Mouse (Mus musculus): ENCODE data around the gene Sh2d3c.
A peak's percentile ranks its signal among the peaks of the same experiment; 100 is the strongest.

Sh2d3c gene

DNA sequence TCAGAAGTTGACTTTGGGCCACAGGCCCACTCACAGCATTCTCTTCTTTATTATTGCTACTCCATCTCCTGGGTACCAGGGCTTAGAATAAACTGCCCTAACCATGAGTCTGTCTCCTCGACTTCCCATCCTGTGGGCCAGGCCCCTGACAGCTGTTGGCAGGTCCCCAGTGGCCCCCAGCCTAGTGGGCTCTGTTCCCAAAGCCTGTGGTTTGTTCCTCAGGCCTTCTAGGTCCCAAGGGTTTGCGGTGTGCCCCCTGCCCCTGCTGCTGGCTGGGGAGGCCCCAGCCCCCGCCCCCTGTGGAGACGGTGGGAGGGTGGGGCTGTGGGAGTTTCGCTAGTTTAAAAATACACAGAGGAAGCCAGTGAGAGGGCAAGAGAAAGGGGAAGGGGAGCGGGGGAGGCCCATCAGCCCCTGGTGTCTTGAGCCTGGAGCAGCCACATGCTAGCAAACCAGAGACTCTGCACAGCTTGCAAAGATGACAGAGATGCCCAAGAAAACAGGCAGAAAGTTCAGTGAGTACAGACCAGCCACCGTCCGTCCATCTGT, at the start of gene Sh2d3c:
Gene Sh2d3c (plus strand): TSS at position 375 of the 549 bp plus-strand sequence.
- DNase-seq = peak; percentile 74 to 79

DNA sequence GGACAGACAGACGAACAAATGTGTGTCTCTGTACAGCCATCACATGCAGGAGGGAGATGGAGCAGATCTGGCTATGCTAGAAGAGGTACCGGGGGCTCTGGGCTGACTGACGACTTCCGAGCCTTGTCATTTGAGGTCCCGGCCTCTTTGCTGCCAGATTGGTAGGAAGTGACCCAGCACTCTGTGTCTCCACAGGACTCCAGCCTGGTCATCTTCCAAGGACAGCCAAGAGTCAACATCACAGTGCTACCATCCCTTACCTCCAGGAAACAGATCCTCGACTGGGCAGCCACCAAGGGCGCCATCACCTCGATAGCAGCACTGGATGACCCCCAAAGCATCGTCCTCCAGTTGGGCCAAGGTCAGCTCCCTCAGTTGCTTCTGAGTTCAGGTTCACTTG, 49.7 kb upstream of the Sh2d3c start:
- DNase-seq = no peak

DNA sequence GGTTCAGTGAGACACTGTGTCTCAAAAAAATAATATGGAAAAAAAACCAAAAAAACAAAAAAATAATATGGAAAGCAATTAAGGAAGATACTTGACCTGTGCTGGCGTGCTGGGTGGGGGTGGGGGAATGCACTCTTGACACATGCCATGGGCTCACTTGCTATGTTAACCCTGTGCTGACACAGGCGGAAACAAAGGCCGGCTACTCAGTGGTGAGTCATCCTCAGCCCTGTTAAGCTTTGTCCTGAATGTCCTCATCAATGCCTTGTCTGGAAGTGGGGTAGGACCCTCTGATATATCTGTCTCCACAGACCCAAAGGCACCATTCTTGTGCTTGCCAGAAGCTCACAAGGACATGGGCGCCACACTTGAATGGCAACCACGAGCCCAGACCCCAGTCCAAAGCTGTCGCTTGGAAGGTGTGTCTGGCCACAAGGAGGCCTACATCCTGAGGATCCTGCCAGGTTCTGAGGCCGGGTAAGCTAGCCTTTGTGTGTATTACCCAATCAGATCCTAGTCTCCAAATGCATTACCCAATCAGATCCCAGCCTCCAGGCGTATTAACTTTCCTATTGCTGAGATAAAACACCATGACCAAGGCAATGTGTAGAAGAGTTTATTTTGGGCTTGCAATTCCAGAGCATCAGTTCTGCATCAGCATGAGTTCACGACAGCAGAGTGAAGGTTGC, 48.8 kb upstream of the Sh2d3c start:
- no peak for DNase-seq

DNA sequence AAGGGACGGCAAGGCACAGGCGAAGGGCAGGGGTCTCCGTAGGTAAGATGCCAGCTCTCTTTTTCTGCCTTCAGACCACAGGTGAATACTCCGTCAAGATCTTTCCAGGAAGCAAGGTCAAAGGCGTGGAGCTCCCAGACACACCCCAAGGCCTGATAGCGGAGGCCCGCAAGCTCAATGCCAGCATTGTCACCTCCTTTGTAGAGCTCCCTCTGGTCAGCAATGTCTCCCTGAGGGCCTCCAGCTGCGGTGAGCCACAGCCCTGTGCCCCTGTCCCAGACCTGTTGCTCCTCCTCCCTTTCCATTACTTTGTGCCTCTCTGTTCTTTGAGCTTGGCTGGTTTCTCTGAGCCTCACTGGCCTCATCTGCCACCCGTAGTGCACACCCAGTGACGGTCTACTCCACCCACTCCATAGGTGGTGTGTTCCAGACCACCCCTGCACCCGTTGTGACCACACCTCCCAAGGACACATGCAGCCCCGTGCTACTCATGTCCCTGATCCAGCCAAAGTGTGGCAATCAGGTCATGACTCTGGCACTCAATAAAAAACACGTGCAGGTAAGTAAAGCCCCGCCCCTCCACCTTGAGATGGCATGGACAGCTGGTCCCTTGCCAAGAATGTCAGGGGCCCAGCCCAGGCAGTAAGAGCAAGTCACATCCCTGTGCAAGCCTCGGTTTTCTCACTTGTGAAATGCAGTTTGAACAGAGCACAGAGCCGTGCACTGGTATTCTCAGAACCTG, 47.5 kb upstream of the Sh2d3c start:
- DNase-seq = peak in 1 of 2 experiments; percentile 50

DNA sequence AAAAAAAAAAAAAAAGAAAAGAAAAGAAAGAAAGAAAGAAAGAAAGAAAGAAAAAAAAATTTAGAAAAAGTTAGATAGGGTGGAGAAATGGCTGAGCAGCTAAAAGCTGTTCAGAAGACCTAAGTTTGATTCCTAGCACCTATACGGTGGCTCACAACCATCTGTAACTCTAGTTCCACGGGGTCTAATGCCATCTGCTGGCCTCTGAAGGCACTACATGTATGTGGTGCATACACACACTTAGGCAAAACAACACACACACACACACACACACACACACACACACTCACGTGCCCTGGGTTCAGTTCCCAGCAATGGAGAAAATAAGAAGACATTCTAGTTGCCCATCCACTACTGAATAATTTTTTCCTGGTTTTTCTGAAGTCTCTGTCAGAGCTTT, 44.0 kb upstream of the Sh2d3c start:
- no peak for DNase-seq

DNA sequence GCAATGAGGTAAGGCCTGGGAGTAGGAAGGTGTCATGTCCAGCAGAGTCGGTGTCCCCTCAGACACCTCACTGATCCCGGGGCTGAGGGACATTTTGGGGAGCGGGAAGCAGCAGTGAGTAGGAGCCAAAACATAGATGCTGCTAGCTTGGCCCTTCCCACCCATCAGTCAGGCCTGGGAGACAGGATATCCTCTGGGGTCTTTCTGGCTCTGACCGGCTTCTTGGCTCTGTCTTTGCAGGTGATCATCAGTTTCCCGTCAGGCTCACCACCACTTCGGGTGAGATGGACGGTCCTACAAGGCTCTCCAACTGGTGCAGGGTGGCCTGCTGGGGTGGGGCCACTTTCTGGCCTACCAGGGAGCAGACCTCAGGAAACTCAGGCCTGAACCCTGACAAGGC, 43.2 kb upstream of the Sh2d3c start:
- DNase-seq = no peak

DNA sequence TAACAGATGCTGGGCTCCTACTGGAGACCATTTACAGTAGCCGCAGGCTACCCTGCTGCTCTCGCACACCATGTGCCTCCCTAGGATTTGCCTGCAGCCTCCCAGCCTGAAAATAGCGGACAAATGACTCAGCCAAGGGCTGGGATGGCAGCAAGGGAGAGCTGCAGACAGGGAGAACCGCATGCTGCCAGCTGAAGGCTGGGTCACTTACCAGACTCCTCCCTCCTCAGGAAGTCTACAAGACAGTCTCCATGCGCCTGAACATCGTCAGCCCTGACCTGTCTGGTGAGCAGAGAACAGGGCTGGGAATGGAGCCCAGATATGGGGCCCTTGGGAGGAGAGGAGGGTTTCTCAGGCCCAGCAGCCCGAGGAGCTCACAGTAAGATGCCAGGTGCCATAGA, 40.8 kb upstream of the Sh2d3c start:
- DNase-seq = peak in 1 of 2 experiments; percentile 52

DNA sequence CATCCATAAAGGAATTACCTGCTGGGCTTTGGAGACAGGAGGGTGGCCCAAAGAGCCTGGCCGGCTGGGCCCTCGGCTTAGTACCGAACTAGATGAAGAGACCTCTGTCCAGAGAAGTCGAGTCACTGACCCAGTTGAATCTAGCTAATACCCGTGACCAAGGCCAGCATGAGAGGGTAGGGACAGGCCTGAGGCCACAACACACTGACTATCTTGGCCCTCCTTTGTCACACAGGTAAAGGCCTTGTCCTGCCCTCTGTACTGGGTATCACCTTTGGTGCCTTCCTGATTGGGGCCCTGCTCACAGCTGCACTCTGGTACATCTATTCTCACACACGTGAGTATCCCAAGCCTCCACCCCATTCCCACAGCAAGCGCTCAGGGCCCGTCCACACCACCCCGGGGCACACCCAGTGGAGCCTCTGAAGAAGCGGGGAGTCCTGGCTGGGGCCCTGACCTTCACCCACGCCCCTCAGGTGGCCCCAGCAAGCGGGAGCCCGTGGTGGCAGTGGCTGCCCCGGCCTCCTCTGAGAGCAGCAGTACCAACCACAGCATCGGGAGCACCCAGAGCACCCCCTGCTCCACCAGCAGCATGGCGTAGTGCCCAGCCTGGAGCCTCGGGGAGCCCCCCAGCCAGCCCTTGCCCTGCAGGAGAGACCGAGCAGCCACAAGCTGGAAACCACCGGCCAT, 39.7 kb upstream of the Sh2d3c start:
- DNase-seq = no peak

DNA sequence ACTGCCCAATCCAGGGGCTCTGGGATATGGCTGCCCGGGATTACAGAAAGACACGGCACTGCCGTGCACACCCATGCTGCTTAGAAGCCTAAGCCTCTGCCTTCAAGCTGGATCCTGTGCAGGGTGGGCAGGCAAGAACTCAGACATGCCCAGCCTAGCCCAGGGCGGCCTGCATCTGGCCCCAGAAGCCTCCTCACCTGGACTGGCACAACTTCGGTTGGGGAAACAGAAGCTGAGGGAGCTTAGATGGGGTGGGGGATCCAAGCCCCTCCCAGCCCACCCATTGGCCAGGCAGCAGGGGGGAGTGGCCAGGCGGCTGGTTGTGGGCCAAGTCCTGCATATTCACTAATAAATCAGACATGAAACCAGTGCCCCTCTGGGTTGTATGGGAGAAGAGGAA, 39.1 kb upstream of the Sh2d3c start:
- DNase-seq = peak; percentile 46 to 58

DNA sequence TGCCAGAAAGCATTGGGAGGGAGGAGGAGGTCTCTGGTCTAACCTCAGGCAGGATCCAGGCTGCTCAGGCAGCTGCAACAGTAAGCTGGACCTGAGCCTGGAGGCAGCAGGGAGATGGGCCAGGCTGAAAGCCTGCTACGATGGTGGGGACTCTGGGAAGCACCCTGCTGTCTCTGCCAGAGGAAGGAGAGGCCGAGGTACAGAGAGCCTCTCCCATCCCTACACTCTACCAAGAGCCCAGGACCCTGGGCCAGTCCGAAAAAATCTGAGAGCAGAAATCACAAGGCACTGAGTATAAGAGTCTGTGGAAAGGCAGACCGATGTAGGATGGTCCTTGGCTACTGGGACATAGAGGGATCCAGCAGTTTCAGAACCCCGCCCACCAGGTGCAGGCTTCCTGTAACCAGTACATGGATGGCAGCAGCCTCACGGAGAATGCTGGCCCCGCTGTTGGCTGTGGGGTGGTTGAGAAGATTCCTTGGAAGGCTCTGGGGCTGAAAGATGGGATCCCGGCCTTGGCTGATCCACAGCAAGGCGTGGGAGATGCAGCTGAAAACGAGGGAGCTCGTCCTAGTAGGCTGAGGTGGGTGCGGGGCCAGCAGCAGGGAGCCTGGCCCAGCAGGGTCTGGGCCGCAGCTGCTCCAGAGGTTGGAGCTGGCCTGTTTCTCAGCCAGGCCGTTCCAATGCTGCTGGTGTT, 38.0 kb upstream of the Sh2d3c start:
- DNase-seq = no peak

DNA sequence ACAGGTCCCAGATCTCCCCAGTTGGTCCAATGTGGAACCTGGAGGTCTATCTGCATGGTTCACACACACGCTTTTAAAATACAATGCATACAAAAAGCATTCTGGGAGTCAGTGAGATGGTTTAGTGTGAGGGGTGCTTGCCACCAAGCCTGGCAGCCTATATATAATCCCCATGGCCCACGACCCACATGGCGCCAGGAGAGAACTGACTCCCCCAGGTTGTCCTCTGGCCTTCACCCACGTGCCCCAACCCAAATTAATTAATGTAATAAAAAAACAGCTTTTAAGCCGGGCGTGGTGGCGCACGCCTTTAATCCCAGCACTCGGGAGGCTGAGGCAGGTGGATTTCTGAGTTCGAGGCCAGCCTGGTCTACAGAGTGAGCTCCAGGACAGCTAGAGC, 37.2 kb upstream of the Sh2d3c start:
- DNase-seq = no peak

DNA sequence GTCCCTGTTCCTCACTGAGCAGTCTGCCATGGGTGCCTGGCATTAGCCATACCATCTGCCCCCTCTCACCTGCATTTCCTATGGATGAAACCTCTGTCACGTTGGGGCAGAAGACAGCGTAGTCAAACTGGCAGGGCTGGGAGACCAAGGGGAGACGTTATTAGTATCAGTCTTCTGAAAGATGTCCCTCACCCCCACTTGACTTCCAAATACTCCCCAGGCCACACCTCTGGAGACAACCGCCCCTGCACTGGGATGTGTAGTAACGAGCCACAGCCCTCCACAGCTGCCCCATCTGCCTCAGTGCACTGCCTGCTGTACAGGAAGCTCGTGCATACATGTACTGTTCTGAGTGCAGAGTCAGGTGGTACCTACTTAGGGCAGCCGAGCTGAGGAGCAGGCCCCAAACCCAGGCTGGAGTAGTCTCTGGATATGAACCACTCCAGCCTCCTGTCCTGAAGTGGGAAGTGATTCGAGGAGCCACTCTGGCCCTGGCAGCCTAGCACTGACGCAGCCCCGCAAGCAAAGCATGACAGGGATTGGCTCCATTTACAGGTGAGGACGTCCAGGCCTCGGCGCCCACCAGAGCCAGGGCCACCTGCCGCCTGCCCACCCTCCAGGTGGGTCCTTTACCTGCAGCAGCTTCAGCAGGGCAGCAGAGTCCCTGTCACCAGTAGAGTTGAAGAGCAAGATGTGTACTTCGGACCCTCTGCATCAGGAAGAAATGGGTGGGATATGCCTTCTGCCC, 36.0 kb upstream of the Sh2d3c start:
- DNase-seq = no peak

DNA sequence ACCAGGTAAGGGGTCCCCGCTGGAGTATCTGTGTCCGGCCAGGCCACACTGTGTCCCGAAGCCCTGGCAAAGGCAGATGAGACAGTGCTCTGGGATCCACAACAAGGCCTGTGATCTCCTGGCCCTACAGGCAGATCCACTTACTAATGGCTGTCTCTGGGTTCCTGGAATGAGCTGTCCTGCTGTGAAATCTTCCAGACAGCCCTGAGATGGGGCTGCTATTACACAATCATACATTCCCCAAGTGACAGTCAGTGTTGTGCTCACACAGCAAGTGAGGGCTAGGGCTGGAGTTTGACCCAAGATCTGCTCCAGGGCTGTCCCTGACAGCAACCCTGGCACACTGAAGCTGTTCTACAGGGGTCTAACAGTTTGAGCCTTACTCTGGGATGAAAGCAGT, 35.0 kb upstream of the Sh2d3c start:
- no peak for DNase-seq

DNA sequence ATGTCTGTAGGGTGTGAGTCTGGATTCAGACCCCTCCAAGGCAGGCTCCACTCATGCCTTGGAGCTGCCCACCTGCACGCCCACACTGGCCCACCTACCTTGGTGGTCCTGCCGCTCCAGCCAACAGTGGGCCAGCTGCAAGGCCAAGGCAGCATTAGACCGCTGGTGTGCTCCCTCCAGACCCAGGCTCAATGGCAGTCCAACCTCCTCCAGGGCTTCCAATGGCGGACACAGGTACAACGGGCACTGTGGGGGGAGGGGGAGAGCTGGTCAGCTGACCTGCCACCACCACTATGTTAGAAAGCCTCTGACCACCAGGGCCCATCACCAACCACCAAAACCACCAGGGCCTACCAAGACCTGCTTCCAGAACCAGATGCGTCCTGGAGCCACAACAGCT, 34.2 kb upstream of the Sh2d3c start:
- no peak for DNase-seq

DNA sequence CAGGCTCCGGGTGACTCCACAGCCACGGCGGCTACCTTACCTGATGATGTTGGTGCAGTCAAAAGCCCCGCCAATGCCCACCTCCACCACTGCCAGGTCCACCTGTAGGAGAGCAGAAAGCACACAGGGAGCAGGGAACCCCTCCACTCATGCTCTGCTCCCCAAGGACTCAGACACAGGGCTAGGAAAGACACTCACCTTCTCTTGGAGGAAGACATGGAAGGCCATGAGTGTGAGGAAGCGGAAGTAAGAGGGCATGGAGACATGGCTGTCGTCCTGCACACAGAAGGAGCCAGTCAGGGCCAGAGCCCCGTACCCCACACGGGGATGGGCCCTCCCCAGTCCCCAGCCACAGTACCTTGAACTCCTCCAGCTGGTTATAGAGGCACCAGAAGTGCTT, 33.3 kb upstream of the Sh2d3c start:
- no peak for DNase-seq

DNA sequence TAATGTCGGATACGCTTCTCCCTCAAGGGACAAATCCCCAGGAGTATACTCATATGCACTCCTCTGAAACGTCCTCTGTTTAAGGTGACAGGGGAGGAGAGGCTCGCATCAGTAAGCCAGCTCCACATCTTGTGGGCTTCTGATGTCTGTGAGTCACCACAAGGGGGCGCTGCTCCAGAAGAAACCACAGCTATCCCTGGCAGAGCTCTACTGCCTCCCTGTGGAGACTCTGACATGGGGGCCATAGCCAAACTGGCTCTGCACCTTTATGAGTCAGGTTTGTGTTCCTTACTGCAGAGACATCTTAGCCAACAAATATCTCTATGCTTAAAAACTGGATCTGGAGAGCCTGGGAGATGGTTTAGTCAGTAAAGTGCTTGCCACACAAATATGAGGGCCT, 31.4 kb upstream of the Sh2d3c start:
- peak; percentile 95 to 96 for DNase-seq

DNA sequence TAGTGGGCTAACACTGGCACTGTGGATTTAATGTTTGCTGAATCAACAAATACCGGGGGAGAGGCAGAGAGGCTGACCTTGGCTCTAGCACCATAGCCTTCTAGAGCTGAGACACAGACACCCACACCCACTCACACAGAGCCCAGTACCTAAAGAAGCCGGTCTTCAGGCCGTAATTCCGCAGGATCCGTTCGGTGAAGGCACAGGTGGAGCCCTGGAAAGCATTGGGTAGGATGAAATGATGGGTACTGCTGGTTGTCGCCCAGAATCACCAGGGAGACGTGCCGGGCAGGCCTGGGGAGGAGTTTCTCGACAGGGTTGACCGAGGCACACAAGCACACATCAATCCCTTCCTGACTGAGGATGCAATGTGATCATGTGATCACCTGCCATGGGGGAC, 29.8 kb upstream of the Sh2d3c start:
- DNase-seq = no peak

DNA sequence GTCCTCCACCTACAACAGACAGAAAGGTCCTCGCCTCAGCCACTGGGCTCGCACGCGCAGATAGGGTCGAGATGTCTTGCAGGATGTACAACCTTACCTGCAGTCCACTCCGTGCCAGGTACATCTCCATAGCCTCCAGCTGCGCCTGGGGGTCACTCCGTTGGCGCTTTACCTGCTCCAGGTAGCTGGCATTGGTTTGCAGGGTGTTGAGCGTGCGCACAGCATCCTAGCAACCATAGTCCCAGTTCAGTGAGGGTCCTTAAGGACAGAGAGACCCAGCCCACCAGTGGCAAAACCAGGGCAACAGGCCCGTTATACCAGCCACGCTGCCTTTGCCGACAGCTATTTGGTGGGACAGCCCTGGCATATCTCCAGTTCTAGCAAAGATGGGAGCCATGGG, 28.4 kb upstream of the Sh2d3c start:
- no peak for DNase-seq

DNA sequence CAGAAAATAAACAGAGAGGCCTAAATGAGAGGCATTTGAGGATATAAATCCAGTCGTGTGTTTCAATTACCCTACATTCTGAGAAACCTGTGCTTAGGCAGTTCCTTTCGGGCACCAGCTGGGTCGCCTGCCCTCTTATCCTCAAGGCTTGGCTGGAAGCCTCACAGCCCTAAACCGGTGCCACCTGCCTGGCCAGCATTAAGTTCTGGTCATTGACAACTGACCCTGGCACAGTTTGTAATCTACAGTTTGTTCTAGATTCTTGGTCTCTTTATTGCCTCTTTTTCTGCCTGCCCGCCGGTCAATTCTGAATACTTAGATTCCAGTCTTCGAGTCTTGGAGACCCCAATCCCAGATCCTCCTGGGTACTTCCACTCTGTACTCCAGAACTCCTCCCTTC, 27.6 kb upstream of the Sh2d3c start:
- peak; percentile 36 to 57 for DNase-seq

DNA sequence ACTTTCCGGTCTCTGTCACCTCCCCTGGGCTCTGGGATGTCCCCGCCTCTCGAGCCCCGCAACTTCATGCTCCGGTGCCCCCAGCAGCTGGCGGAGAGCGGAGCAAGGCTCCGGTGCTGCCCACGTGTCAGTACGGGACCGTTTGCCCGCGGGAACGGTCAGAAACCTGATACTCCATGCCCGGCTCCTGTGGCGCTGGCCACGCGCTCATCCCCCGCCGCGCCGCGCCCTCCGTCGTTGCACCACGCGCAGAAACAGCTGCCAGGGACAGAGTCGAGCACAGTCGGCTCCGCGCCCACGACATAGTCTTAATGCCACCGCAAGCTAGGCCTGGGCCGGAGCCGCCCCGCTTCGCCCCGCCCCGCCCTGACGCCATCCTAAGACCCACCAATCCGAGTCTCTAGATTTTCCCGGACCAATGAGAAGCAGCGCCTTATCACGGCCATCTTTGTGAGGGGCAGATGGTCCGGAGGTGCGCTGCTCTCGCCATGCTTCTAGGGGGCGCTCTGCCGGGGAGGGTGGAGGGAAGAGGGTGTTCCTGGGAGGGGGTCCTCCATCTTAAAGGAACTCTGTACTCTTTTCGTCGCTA, 26.9 kb upstream of the Sh2d3c start:
- peak; percentile 96 to 98 for DNase-seq

DNA sequence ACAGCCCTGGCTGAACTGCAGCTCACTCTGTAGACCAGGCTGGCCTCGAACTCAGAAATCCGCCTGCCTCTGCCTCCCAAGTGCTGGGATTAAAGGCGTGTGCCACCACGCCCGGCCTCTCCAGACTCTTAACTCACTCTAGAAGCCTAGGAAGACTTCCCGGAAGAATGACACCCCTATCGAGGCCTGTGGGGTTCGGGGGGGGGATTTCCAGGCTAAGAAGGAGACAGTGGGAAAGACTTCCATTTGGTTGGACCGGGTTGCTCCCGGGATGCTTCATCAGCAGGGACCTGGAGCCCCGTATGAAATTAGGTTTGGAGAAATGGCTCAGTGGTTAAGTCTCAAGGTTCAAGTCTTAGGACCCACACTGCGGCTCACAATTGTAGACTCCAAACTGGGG, 26.2 kb upstream of the Sh2d3c start:
- no peak for DNase-seq

DNA sequence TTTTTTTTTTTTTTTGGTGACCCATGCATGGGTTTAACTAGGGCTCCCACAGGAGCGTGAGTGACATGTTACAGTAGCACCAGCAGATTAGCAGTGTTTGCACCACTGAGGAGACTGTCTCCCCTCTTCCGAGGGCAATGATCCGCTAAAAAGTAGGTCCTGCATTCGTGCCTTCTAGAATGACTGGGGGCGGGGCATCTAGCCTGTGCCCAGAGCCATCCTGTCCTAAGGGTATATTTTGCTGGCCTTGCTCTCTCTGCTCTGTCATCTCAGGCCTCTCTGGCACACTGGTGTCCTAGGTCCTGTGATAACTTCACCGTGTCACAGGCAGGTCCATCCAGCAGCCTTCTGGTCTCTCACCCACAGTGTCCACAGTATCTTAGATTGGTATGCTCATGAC, 21.2 kb upstream of the Sh2d3c start:
- DNase-seq = no peak
